Mouse (Mus musculus) urinary bladder, adult 18-20 months (tissue): ENCODE results near the gene Mid2.
A peak's percentile ranks its signal among the peaks of the same experiment; 100 is the strongest.
"Not testable (repeated sequence)": the region's sequence is repeated elsewhere in the genome, so short reads cannot be mapped to it uniquely, and the experiment has no call there.

Experiments used
- DNase-seq, 2 experiments: peaks; one replicate each; pipeline ENCODE4 v3.0.0; 2022; ENCODE audit warnings: low spot score in 2 of 2, mixed read lengths in 2 of 2

Gene Mid2

DNA sequence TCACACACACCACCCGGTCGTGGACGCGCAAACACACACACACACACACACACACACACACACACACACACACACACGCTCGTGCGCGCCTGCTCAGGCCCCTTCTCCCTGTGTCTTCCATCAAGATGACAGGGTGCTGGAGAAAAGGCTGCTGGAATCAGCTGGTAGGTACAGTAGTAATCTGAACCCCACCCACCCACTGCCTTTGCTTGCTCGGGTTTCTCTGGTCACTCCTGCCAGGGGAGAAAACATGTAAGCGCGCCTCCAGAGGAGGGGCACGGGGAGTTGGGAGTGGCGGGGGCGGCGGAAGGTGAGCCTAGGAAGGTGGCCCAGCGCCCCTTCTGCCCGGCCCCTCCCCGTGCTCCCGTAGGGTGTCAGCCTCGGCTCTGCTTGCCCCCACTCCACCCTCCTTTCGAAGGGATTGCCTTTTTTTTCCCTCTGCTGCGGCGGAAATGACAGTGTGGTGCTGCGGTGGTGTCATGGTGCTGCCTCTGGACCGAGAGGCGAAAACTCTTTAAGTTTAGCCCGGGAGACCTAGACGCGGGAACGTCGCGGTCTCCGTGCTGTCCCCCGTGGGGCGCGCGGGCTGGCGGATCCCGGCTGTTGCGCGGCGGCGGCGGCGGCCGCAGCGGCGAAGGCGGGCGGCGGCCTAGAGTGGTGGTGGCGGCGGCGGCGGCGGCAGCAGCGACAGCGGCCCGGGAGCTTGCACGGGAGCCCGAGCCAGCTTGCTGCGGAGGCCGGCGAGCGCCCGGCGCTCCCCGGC lies at the start of gene Mid2:
Mid2 (plus strand) TSS at position 121 of the 763 bp plus-strand sequence.
- peak; percentile 32 to 33 for DNase-seq

DNA sequence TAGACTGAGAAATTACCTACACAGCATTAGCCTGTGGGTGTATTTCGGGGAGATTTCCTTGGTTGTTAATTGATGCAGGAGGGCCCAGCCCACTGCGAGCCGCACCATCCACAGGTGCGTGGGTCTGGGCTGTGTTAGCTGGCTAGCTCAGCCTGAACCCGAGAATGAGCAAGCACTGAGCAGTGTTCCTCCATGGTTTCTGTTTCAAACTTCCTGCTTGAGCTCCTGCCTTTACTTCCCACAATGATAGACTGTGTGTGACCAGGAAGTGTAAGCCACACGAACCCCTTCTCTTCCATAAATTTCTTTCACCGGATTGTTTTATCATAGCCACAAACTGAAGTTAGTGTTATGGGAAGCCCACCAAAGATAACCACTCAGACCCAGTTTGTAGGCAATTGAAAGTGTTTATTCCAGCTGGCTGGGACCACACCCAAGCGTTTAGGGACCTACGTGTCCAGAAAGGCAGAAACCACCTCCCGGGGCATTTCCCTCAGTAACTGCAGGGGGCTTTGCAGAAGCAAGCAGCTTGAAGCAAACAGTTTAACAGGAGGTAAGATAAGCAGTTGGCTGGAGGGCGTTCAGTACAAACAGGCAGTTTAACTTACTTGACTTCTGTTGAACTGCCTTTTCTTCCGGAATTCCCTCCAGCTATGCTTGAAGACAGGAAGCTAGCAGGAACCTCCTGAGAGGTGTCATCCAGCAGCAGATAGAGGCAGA lies 39.4 kb upstream of the Mid2 start:
- DNase-seq = no peak

DNA sequence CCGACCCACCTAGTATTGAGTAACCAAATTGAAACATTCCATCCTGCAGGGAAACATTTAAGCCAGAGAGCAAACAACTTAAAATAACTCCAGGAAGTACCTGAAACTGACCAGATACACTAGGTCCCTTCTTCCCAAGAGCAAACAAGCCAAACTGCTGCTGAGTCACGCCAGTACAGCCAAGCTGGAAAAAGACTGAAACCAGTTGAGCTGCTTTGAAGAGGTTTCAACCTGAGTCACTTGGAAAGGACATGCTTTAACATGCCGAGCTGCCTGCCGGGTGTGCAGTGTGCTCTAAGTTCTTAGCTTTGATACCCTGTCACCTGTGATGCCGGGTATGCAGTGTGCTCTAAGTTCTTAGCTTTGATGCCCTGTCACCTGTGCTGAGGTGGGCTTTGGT lies 26.4 kb upstream of the Mid2 start:
- DNase-seq = peak in 1 of 2 experiments; percentile 3

DNA sequence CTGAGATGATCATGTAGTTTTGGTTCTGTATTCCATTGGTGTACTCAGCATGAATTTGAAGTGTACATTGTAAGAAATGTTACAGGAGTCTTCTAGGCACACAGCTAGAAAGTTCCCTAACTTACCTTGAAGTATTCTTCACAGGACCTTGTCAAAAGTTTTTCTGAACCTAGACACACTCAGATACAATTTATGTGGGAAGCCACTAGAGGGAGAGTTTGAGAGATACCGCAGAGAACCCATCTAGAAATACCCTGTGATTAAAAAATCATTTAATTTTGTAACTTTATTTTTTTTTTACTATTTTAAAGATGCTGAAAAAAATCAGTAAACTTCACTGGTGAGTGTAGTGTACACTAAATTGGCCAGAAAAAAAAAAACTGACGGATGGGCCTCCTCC lies 24.8 kb upstream of the Mid2 start:
- DNase-seq = no peak

GRCm38 (mm10) chrX:140660731-140661130 lies 3.7 kb upstream of the Mid2 start:
- no peak for DNase-seq

- no peak for DNase-seq
Observed at GRCm38 (mm10) chrX:140663516-140663915, 883 bp upstream of the Mid2 start.

DNA sequence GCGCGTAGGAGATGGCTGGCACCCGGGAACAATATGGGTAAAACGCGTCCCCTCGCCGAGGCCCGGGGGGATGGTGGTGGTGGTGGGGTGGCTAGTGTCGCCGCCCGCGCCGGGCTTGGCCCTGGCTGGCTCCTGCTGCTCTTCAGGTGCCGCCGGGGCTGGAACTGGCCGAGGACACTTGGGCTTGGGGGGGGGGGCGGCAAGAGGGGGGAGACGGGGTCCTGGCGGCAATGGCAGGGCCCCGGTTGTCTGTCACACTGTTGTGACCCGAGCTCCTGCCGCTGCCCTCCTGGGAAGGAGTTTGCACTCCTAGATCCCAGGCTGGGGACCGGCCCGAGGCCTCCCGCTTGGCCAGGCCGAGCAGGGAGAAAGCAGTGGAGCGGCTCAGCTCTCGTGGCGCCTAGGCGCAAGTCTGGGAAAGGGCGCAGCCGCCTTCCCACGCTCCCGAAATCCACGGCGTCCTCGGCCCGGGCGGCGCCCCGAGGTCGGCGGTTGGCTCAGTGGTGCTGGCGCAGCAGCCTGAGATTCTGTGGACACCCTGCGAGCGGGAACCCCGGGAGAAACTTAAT lies 927 bp downstream of the Mid2 start:
- peak; percentile 8 to 21 for DNase-seq

- no peak for DNase-seq
Observed at GRCm38 (mm10) chrX:140675444-140675843, 11.0 kb downstream of the Mid2 start.

- DNase-seq = no peak
Observed at GRCm38 (mm10) chrX:140688335-140688734, 23.9 kb downstream of the Mid2 start.

DNA sequence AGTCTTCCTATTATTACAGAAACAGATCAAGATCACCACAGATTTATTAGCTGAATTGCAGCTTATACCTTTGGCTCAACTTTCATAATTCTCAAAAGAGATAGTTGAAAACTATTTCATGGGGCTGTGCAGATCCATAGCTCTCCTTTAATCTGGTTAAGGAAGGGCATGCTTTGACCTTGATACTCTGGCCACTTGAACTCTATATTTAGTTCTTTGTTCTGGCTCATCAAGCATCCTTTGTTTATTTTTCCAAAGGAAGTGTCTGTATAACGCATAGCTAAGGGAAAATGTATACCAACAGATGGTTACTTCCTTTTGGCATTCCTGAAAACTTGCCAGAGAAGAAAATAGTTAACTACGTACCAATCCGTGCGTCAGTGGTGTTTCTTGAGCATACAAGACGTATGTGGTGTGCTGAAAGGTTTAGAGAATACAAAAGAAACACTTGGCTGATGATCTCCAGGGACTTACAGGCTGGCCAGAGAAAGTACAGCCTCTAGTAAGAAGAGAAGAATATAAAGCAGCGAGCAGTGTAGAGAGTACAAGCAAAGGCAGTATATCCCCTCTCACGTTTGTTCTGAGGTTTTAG lies 33.6 kb downstream of the Mid2 start:
- DNase-seq = not testable (repeated sequence)

GRCm38 (mm10) chrX:140703224-140703623 lies 38.8 kb downstream of the Mid2 start:
- no peak for DNase-seq

DNA sequence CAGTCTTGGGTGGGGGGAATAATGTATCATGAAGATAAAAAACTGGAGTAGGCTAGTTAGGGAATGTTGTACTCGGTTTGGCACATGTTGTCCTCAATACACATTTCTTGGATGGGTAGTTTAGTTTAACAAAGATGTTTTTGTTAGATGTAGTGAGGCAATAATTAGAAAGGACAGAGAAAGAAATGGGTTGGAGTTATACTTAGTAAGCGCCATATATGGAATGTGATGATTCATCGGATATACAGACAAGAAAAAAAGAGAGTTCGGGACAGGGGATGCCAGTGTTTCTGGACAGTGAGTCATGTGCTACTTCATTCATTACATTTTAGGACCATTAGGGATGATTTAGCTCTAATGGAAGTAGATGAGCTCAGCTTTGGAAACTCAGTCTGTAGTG lies 41.7 kb downstream of the Mid2 start:
- no peak for DNase-seq

GRCm38 (mm10) chrX:140722400-140722799 lies 58.0 kb downstream of the Mid2 start:
- DNase-seq = no peak

GRCm38 (mm10) chrX:140738986-140739385 lies 74.6 kb downstream of the Mid2 start:
- DNase-seq = no peak

DNA sequence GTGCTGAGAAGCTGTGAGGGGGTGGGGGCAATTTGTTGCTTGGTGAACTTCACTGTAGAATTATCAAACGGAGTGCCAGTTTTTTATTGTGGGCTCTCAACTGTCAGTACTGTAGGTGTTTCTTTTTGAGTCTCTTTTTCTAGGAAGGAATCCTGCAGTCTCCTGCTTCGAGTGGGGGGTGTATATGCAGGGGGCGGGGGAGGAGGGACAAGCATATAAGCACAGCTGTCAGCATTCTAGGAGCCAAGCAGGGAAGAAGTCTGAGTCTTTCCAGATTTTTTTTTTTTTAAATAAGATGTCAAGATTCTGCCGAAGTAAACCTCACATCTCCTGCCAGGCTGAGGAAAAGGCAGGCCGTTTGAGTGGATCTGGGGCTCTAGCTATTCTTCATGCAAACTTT lies 78.8 kb downstream of the Mid2 start:
- DNase-seq = no peak

- DNase-seq = no peak
Observed at GRCm38 (mm10) chrX:140769794-140770193, 105.4 kb downstream of the Mid2 start.

DNA sequence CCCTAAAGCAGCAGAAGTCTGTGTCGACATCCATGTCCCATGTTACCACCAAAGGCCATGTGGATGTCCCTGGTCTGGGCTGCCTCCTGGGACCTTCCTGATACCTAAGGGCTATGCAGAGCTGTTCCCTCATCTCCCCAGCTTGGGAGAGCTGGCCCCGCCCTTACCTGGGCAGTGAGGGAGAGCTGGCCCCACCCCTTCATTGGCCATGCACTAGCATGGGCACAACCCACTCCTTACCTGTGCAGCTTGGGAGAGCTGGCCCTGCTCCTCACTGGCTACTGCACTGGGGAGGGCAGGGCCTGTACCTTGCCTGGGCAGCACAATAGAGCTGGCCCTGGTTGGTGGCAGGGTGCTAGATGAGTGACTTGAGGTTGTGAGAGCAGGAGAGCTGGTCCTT lies 140.9 kb downstream of the Mid2 start:
- DNase-seq = no peak

GRCm38 (mm10) chrX:140813312-140814006 lies 149.1 kb downstream of the Mid2 start, which contains the start of gene Tex13b:
Tex13b (minus strand) TSS chrX:140813433.
- DNase-seq = no peak
